Mouse (Mus musculus) retina, postnatal 7 days (tissue): ENCODE results near the gene Bhlha15.

ENCODE experiments used
- DNase-seq: peaks from one replicate; pipeline ENCODE4 v3.0.0-alpha.2; 2012; ENCODE audit warnings: low read depth, low spot score

Gene Bhlha15

GRCm38 (mm10) chr5:144230216-144230615 is 40.1 kb downstream of the Bhlha15 start:
- DNase-seq, result no peak

- DNase-seq, result no peak
Measured at GRCm38 (mm10) chr5:144231410-144231809, 41.3 kb downstream of the Bhlha15 start.

- no peak for DNase-seq
Measured at GRCm38 (mm10) chr5:144232531-144232930, 42.4 kb downstream of the Bhlha15 start.

GRCm38 (mm10) chr5:144234222-144234621 is 44.1 kb downstream of the Bhlha15 start:
- no peak for DNase-seq

- DNase-seq, result no peak
Measured at GRCm38 (mm10) chr5:144234714-144235113, 44.6 kb downstream of the Bhlha15 start.

- no peak for DNase-seq
Measured at GRCm38 (mm10) chr5:144238969-144239368, 48.9 kb downstream of the Bhlha15 start.
